Mouse (Mus musculus) B cell, adult 67 days (primary cell): ENCODE measurements around the gene Cc2d1a. TPM values are rescaled to one million over a fixed set of nuclear protein-coding genes. Genes with fewer than 3 reads are reported as not detected.

Source experiments
- total RNA-seq, 2 experiments: library from RNA; stranded (reverse); gene quantifications; 4 replicates each; pipeline ENCODE4 v1.2.4; 2023

Cc2d1a gene
- total RNA-seq: 10 to 100 TPM; 33.4 to 38.3 TPM

GRCm38 (mm10) chr8:84147769-84148530 lies at the start of gene Cc2d1a, which contains the start of gene 4930432K21Rik:
Cc2d1a (minus strand) TSS chr8:84147936.
4930432K21Rik (plus strand) TSS chr8:84148025.

GRCm38 (mm10) chr8:84185117-84185516 lies 37.4 kb upstream of the Cc2d1a start, which contains the start of gene Nanos3:
Nanos3 (minus strand) TSS chr8:84185217.

GRCm38 (mm10) chr8:84125656-84126055 lies 22.1 kb downstream of the Cc2d1a start, which contains the start of gene Podnl1:
Podnl1 (plus strand) TSS chr8:84125989.

GRCm38 (mm10) chr8:84104697-84105609 lies 42.8 kb downstream of the Cc2d1a start, which contains the start of gene Dcaf15:
Dcaf15 (minus strand) TSS chr8:84104768.

Other genes starting within 250 kb of the Cc2d1a start
- 10 to 100 TPM in 1 of 2 experiments, 1 to 10 TPM in 1; 7.9 to 10.3 TPM for gene Adgrl1, start 247.8 kb downstream of the Cc2d1a start, total RNA-seq
- gene Gm10644, start 192.7 kb downstream of the Cc2d1a start, total RNA-seq: 1 to 10 TPM; 1.7 to 2.9 TPM
- 1 to 10 TPM; 7.7 to 8.8 TPM for gene Asf1b, start 192.4 kb downstream of the Cc2d1a start, total RNA-seq
- gene Prkaca, start 174.9 kb downstream of the Cc2d1a start, total RNA-seq: 10 to 100 TPM; 45.3 to 45.4 TPM
- gene Samd1, start 150.3 kb downstream of the Cc2d1a start, total RNA-seq: 10 to 100 TPM; 53.9 to 61.1 TPM
- gene 1700067K01Rik, start 146.4 kb downstream of the Cc2d1a start, total RNA-seq: under 1 TPM; 0.53 to 0.58 TPM
- not detected for gene 2210011C24Rik, start 135.8 kb downstream of the Cc2d1a start, total RNA-seq
- not detected for gene Palm3, start 126.5 kb downstream of the Cc2d1a start, total RNA-seq
- gene Il27ra, start 105.3 kb downstream of the Cc2d1a start, total RNA-seq: 100 to 1,000 TPM; 107 to 110 TPM
- gene Rln3, start 102.9 kb downstream of the Cc2d1a start, total RNA-seq: not detected
- 1 to 10 TPM; 3.3 to 5.1 TPM for gene Gm10643, start 82.8 kb downstream of the Cc2d1a start, total RNA-seq
- gene Rfx1, start 81.1 kb downstream of the Cc2d1a start, total RNA-seq: 10 to 100 TPM; 66.0 to 85.3 TPM
- gene Dcaf15, start 43.2 kb downstream of the Cc2d1a start, total RNA-seq: 10 to 100 TPM; 53.6 to 55.6 TPM
- under 1 TPM; 0.36 to 0.46 TPM for gene Podnl1, start 21.9 kb downstream of the Cc2d1a start, total RNA-seq
- 1 to 10 TPM in 1 of 2 experiments, under 1 TPM in 1; 0.77 to 2.1 TPM for gene 4930432K21Rik, start 89 bp upstream of the Cc2d1a start, total RNA-seq
- not detected for gene Nanos3, start 37.3 kb upstream of the Cc2d1a start, total RNA-seq
- gene Zswim4, start 89.1 kb upstream of the Cc2d1a start, total RNA-seq: 10 to 100 TPM; 22.8 to 24.8 TPM
- 100 to 1,000 TPM; 182 to 191 TPM for gene D8Ertd738e, start 101.8 kb upstream of the Cc2d1a start, total RNA-seq
- 10 to 100 TPM; 37.0 to 38.6 TPM for gene Mri1, start 109.4 kb upstream of the Cc2d1a start, total RNA-seq
- gene Ccdc130, start 122.4 kb upstream of the Cc2d1a start, total RNA-seq: 10 to 100 TPM; 26.5 to 34.3 TPM
- 1 to 10 TPM; 2.4 to 5.7 TPM for gene Cacna1a, start 240.5 kb upstream of the Cc2d1a start, total RNA-seq